Mouse (Mus musculus): Measurements from ENCODE around the gene Eva1c.

Gene Eva1c

DNA sequence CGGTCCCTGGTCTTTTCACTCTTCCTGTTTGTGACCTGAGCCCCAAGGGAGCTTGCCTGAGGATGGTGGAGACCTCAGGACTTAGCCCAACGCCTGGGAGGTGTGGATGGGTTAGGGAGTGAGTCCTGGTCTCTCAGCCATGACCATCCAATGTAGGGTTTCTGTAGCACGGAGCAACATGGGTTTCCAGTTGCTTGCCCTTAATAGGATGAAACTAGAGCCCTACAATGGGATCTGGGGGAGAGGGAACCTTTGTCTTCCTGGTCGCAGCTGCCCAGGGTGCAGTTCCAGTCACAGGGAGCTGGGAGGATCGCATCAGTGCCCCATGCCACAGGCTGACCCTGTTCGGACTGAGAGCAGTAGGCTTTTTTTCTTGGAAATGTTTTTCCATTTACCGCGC is 90.6 kb downstream of the Eva1c start:
- DNase-seq (ENCODE audit: low read depth, low spot score), result no peak

DNA sequence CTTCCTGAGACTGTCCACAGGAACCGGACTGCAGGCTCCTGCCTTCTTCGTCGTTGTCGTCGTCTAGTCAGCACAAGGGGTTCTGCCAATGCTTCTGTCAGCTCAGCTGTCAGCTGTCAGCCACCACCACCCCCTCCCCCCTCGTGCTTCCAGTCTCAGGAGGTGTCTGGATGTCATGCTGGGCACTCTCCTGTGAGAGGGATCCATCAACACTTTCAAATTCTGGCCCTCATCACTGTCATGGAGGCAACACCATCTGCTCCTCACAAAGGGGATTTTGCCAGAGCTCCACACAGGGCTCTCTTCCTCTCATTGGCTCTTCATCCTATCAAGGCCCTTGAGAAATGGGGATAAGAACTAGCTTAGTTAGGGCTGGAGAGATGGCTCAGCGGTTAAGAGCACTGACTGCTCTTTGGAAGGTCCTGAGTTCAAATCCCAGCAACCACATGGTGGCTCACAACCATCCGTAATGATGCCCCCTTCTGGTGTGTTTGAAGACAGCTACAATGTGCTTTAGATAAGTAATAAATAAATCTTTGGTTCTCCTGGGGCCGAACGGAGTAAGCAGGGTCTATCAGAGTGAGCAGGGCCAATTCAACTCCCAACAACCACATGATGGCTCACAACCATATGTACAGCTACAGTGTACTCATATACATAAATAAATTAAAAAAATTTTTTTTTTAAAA is 95.1 kb downstream of the Eva1c start:
- no peak for DNase-seq (ENCODE audit: low read depth, low spot score)

DNA sequence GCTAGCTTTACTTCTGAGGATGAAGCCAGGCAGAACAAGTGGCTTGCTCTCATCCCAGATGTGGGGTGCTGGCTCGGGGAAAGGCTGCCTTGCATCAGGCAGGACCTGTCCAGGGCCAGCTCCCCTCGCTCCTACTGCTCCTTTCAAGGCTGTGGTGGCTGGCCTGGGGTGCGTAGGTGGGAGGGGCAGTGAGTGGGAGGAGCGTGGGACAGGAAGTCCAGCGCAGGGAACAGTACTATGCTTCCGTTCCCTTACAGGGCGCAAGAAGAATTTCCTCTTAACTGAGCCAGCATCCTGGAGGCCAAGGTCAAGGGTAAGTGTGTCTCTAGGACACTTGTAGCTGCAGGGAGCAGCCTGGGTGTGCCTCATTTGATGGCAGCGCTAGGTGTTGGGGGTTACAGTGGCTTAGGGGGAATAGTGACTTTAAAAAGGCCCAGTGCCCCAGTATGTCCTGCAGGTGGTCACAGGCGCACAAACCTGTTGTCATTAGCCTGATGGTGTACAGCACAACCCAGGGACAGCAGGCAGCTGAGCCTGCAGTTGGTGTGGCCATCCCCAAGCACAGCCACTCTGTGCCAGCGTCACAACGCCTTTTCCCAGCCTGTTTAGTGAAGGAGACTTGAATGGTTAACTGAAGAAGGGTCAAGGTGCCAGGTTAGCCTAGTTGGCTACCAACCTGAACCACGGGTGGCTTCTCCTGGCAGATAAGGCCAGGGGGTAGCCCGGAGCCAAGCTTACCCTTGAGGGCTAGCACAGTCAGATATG is 98.3 kb downstream of the Eva1c start:
- DNase-seq (ENCODE audit: low read depth, low spot score), result peak; percentile 66

DNA sequence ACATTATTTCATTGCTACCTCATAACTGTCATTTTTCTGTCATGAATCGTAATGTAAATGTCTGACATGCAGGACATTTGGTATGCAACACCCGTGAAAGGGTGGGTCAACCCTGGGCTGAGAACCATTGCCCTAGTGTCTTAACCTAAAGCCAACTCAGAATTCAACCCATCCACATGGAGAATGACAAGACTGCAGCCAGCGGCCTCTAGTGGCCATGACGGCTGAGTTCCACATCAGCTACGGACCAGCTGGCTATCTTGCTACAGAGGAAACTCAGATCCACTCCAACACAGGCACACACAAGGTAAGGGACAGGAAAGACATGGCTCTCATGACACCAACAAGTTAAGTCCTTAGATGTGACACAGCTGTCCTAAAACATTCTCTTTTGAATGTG is 98.9 kb downstream of the Eva1c start:
- DNase-seq (ENCODE audit: low read depth, low spot score), result peak; percentile 66

DNA sequence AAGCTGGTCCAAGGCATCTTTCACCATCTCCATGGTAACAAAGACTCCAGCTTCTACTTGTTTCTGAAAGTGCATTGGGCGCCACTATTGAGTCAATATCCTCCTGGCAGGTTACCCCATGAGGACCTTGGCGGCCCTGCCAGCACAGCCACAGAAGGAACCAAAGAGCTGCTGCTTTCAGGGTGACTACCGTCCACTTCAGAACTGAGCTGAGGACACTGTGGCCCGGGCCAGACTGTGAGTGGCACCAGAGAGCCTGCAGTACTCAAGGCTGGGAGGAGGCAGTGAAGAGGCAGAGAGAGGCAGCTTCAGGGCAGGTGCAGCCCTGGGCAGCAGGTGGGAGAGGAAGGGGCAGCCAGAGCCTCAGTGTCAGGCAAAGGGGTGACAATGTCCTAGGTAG is 100.9 kb downstream of the Eva1c start:
- no peak for DNase-seq (ENCODE audit: low read depth, low spot score)

DNA sequence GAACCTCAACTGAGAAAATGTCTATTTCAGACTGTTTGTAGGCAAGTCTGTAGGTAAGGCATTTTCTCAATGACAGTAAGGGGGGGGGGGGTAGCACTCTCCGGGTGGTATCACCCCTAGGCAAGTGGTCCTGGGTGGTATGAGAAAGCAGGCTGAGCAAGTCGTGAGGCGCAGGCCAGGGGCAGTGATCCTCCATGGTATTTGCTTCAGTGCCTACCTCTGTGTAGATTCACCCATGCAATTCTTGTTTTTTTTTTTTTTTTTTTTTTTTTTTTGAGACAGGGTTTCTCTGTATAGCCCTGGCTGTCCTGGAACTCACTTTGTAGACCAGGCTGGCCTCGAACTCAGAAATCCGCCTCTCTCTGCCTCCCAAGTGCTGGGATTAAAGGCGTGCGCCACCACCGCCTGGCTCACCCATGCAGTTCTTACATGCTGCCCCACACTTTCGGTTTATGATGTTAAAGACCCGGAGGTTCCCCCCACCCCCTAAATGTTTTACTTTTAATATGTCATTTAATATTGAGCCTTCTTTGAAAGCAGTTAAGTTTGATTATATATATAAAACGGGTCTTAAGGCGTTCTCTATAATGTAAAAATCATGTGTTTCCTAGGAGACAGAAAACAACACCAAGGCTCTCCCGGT is 107.1 kb downstream of the Eva1c start:
- DNase-seq (ENCODE audit: low read depth, low spot score), result no peak

DNA sequence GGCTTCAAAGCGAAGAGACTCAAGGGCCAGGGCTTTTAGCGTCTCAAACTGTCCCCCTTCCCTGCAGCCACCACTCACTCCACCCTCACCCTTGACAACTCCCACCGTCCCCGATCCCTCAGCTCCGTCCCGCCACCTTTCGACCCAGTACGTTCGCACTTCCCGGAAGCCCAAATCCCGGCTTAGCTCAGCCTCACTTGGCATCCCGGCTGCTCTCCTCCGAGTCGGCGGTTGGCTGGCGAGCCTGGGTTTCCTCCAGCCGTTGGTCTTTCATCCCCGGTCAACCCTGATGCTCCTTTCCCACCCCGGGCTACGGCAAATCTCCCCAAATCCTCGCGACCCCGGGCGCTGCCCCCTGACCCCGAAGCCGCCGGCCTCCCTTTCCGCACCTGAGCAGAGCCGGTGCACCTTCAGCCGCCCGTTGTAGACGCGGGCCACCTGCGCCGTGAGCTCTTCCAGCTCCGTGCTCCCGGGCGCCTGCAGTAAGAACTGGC is 107.7 kb downstream of the Eva1c start:
- DNase-seq (ENCODE audit: low read depth, low spot score), result peak; percentile 39

DNA sequence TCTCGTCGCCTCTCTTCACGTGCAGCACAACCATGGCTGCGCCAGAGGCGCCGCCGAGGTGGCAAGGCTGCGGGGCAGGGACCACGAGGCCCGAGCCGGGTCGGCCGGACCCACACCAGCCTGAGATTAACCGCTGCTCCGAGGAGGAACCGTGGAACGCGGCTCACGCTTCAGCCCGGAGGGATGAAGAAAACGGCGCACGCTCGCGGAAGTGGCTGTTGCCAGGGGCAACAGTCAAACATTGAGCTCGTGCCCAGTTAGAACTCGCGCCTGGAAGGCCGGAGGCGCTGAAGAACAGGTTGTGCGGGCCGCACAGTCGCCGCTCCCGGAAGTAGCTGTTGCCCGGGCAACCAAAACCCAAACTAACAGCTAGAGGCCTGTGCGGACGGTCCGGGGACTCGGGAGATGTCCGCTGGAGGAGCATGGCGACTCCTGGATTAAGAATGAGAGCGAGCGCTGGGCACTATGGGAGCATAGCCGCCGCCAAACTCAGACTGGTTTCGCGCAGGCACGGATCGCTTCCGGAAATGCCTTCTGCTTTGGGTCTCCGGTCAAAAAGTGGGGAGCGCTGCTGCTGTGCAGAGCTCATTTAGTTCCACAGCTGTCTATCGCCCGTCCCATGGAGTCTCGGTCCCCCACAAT is 108.3 kb downstream of the Eva1c start, which contains the start of gene Cfap298:
Cfap298 (minus strand) TSS at position 428 of the 642 bp plus-strand sequence.
- peak; percentile 97 for DNase-seq (ENCODE audit: low read depth, low spot score)

DNA sequence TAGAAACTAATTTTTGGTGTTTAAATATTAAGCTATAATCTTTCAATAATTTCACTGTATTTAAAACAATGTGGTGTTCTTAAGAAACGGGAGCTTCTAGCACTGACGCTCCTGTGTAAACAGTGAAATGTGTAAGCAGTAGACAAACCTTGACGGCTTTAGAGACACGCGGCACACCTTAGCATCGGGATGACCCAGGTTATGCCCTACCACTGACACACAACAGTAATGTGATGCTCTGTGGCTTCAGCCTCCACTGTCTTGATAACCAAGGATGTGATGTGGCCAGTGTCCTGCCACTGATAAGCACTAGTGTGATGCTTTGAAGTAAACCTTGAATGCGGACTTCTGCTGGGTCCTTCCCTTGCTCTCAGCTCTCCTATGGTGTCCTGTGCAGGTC is 114.7 kb downstream of the Eva1c start:
- no peak for DNase-seq (ENCODE audit: low read depth, low spot score)

DNA sequence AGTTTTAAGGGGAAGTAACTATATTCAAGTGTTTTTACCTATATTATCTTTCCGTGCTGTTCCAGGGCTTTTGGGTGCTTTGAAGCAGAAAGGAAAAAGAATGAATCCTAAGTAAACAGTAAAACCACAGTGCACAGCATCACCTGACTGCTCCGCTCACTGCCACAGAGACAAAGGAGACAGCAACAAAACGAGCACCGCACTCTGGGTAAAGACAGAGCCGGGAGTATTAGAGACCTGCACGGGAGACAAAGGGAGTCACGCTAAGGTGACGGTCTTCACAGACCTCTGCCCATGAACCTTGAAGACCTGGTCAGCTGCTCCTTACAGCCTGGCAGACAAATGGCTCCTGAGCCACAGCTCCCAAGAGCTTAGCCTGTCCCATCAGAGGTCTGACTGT is 120.5 kb downstream of the Eva1c start:
- no peak for DNase-seq (ENCODE audit: low read depth, low spot score)

DNA sequence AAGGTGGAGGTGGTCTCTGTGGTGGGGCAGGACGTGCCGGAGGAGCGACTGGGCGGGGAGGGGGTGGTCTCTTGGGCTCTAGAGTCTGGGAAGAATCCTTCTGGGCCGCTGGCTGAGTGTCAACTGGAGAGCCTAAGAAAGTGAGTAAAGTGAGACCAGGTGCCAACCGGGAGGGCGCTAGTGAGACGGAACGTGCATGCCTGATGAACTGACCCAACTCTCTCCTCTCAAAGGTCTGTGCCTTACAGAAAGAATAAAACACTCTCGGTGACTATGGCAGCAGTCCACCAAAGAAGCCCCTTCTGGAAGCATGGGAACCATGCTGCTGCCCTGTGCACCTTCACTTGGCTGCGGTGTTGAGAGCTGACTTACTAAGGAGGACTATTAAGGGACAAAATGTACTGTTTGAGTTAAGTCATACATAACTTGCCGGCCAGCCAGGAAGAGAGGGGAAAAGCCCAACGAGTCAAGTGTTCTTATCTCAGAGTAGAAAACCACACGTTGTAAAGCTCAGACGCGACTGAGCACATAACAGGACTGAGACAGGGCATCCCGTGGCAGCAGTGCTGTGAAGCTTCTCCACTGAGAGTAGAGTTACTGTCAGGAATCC is 123.9 kb downstream of the Eva1c start:
- DNase-seq (ENCODE audit: low read depth, low spot score), result no peak

DNA sequence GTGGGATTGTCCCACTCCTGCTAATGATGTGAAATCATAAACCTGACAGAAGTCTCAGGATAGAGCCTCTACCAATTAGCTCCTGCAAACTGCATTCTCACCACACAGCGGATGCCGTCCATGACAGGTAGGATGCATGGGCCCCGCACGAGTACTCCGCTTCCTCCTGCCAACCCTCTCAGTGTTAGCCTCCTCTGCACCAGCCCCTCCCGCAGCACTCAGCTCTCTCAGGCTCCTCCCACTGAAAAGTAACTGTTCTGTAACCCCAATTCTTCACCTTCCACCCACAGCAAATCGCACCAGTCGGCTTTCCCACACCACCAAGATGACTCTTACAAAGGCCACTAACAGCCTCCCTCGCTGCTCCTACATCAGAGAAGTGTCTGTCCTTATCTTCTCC is 126.6 kb downstream of the Eva1c start:
- no peak for DNase-seq (ENCODE audit: low read depth, low spot score)

DNA sequence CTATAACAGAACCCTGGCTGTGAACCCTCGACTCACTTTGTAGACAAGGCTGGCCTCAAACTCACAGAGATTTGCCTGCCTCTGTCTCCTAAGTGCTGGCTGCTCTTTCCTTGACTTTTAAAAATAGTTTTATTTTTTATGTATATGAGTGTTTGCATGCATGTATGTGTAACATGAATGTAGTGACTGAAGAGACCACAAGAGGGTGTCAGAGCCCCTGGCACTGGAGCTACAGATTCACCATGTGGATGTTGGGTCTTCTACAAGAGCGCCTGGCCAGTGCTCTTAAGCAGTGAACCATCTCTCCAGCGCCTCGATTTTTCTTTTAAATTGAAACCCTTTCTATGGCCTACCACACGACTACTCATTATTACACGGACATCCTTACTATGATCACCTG is 127.3 kb downstream of the Eva1c start:
- peak; percentile 34 for DNase-seq (ENCODE audit: low read depth, low spot score)
